Mouse (Mus musculus) yolk sac, embryonic 10.5 days (tissue): ENCODE results near the gene Als2cl.

Experiments
- DNase-seq: peaks from one replicate; pipeline ENCODE4 v3.0.0-alpha.2; 2017; ENCODE audit warnings: low spot score

Als2cl gene

GRCm38 (mm10) chr9:110916786-110917185 is 37.1 kb downstream of the Als2cl start, which contains the start of gene Fam240a:
Gene Fam240a, minus strand, starts transcription at chr9:110916861.
- DNase-seq = no peak

- DNase-seq = no peak
Measured at GRCm38 (mm10) chr9:110920665-110921419, 41.2 kb downstream of the Als2cl start.

- DNase-seq = peak; percentile 45
Measured at GRCm38 (mm10) chr9:110922759-110923158, 43.1 kb downstream of the Als2cl start.

GRCm38 (mm10) chr9:110931573-110931972 is 51.9 kb downstream of the Als2cl start:
- no peak for DNase-seq

- DNase-seq = no peak
Measured at GRCm38 (mm10) chr9:110933850-110934437, 54.3 kb downstream of the Als2cl start.

- DNase-seq = no peak
Measured at GRCm38 (mm10) chr9:110935941-110936340, 56.3 kb downstream of the Als2cl start.

GRCm38 (mm10) chr9:110937506-110938490 is 58.1 kb downstream of the Als2cl start:
- DNase-seq = peak; percentile 38

- DNase-seq = no peak
Measured at GRCm38 (mm10) chr9:110944265-110944664, 64.6 kb downstream of the Als2cl start.

- no peak for DNase-seq
Measured at GRCm38 (mm10) chr9:110945343-110945742, 65.7 kb downstream of the Als2cl start.

GRCm38 (mm10) chr9:110945926-110946325 is 66.3 kb downstream of the Als2cl start, which contains the start of gene Tdgf1:
Gene Tdgf1, minus strand, starts transcription at chr9:110946158.
- DNase-seq = no peak

- no peak for DNase-seq
Measured at GRCm38 (mm10) chr9:110946548-110947044, 66.9 kb downstream of the Als2cl start.

GRCm38 (mm10) chr9:110947261-110947661 is 67.6 kb downstream of the Als2cl start:
- no peak for DNase-seq

GRCm38 (mm10) chr9:110947900-110948299 is 68.2 kb downstream of the Als2cl start:
- no peak for DNase-seq

GRCm38 (mm10) chr9:110948813-110949310 is 69.2 kb downstream of the Als2cl start:
- DNase-seq = no peak

- no peak for DNase-seq
Measured at GRCm38 (mm10) chr9:110950109-110950508, 70.4 kb downstream of the Als2cl start.
